Mouse (Mus musculus) small intestine, adult 2 months (tissue): ENCODE results near the gene Grwd1. TPM values are rescaled to one million over a fixed set of nuclear protein-coding genes. Genes with fewer than 3 reads are reported as not detected.

Experiments
- H3K27ac ChIP-seq: fragments of 200-500 bp; 2 replicates; pipeline ENCODE4 v1.5.1; 2012; ENCODE audit warnings: low read depth, low read length, control low read depth, inconsistent platforms; ENCODE audit not compliant: insufficient read depth
- H3K27me3 ChIP-seq: fragments of 200-500 bp; 2 replicates; pipeline ENCODE4 v1.6.1; 2012; ENCODE audit warnings: mild to moderate bottlenecking, moderate library complexity, low read length, inconsistent platforms; ENCODE audit not compliant: control insufficient read depth, insufficient read depth
- H3K36me3 ChIP-seq: fragments of 200-500 bp; 2 replicates; pipeline ENCODE4 v1.6.1; 2012; ENCODE audit warnings: mild to moderate bottlenecking, low read length, control low read depth, inconsistent platforms; ENCODE audit not compliant: control insufficient read depth, insufficient read depth
- H3K4me1 ChIP-seq: fragments of 200-500 bp; 2 replicates; pipeline ENCODE4 v1.6.1; 2012; ENCODE audit warnings: low read length, inconsistent platforms, mixed read lengths; ENCODE audit not compliant: control insufficient read depth, insufficient read depth, insufficient read length
- H3K4me3 ChIP-seq: fragments of 200-500 bp; 2 replicates; pipeline ENCODE4 v1.5.1; 2012; ENCODE audit warnings: low read depth, mild to moderate bottlenecking, control low read depth, inconsistent platforms, low read length, moderate library complexity
- CTCF ChIP-seq: fragments of 200-500 bp; IDR thresholded peaks from 2 replicates; pipeline ENCODE4 v1.5.1; 2012; ENCODE audit warnings: low read depth, mild to moderate bottlenecking, control low read depth, inconsistent platforms, low read length, moderate library complexity, mixed read lengths; ENCODE audit not compliant: insufficient replicate concordance, insufficient read length; ENCODE audit errors: extremely low read depth
- POLR2A ChIP-seq: fragments of 200-500 bp; IDR thresholded peaks from 2 replicates; pipeline ENCODE4 v1.6.1; 2012; ENCODE audit warnings: low read depth, mild to moderate bottlenecking, control low read depth, inconsistent platforms, low read length, moderate library complexity
- WGBS: fragments of 180-500 bp; shearing (Covaris S2); methylation state at CpG from one replicate; pipeline ENCODE4 v1.1.7; 2018; 5-methylcytosine and 5-hydroxymethylcytosine counted together
- polyA plus RNA-seq: library from polyadenylated mRNA; depleted of rRNA; stranded (reverse); fragments of >200 nt; gene quantifications from 2 replicates; pipeline ENCODE4 v1.2.3, GENCODE M21; 2012

The Grwd1 gene
- polyA plus RNA-seq, 1 experiment = 10.1 TPM

DNA sequence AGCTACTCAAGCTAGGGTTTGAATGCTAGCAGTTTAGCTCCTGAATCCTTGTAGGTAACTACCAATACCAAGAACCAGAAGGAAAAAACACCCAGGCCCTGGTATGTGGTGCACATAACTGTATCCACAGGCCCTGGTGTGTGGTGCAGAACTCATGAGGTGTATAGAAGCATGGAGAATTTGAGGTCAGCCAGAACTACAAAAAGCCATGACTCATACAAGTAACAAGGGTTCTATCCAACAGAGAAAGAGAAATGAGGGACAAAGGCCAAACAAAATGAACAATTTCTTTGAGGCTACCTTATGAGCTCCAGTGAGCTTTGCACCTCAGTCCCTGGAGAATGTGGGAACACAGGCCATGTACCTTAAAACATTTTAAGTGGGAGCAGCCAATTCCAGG lies 9.8 kb downstream of the Grwd1 start:
- Histone ChIP-seq H3K4me3 (no peak overlapping the region), H3K27me3 (no peaks in the 10 kb centered on the region), H3K4me1 (no peaks in the 10 kb centered on the region), H3K36me3 (peaks cover 13% of the 10 kb centered on the region; the same call in 1 of the 2 replicates), H3K27ac (no peak overlapping the region)
- TF ChIP-seq CTCF (no peak), POLR2A (no peak)

- Histone ChIP-seq H3K27me3 (no peaks in the 10 kb centered on the region), H3K4me1 (no peaks in the 10 kb centered on the region; the same call in 1 of the 2 replicates), H3K36me3 (peaks cover 4% of the 10 kb centered on the region; the same call in 1 of the 2 replicates), H3K4me3 (no peak overlapping the region), H3K27ac (no peak overlapping the region)
- TF ChIP-seq POLR2A = no peak
- TF ChIP-seq CTCF = no peak
- WGBS = 30% methylated on average over 25 of the region's 25 CpGs
Measured at GRCm38 (mm10) chr7:45819843-45820242, 10.9 kb downstream of the Grwd1 start.

DNA sequence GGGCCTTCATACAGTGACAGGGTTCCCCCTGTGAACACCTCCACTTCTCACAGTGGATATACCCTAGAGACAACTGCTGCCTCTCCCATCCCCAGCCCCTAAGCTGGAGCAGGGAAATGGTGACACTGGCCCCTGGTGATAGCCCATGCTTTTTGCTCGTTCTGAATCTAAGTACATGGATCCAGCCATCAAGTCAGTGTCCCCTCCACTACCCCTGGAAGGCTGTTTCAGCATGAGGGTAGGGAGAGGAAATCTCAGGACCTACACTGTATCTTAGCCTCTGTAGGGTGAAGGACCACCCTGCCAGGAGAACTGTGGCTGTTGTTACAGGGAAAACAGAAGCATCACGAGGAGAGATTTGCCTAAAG lies 14.8 kb downstream of the Grwd1 start:
- peaks cover 17% of the 10 kb centered on the region for H3K36me3 ChIP-seq
- no peaks in the 10 kb centered on the region for H3K27me3 ChIP-seq
- WGBS = 63% methylated on average over 2 of the region's 2 CpGs
- no peak for TF ChIP-seq CTCF
- no peak for TF ChIP-seq POLR2A
- H3K27ac ChIP-seq = no peak overlapping the region
- peaks cover 2% of the 10 kb centered on the region for H3K4me1 ChIP-seq
- no peak overlapping the region for H3K4me3 ChIP-seq

DNA sequence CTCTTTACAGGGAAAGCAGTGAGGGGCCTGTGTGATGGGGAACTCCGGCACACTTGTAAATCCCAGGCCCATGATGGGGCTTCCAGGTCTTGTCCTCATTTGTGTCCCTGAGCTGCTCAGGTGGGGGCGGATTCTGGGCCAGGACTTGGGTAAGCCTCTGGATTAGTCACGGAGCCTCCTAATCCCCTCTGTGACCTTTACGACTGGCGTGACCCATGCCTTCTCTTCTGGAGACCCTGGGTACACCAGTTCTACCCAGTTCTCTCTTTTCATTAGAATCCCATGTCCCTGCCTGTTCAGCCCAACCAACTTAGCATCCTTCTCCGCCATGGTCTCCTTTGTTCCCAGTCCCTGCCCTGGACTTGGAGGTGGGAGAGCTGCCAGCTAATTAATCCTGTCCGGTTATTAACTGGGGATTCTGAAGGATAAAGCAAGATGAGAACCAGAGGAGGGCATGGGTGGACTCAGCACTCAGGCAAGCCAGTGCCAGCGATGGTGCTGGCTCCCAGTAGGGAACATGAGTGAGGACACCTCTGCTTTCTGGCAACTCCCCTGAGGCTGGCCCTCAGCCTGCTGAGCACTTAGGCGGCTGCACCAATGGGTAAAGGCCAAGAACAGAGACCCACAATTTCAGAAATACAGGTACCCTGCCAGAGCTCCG lies 15.3 kb downstream of the Grwd1 start:
- H3K36me3 ChIP-seq = peaks cover 22% of the 10 kb centered on the region
- H3K27ac ChIP-seq = no peak overlapping the region
- peaks cover 2% of the 10 kb centered on the region for H3K4me1 ChIP-seq
- H3K4me3 ChIP-seq = no peak overlapping the region
- 78% methylated on average over 10 of the region's 10 CpGs for WGBS
- TF ChIP-seq CTCF (no peak), POLR2A (no peak)
- H3K27me3 ChIP-seq = no peaks in the 10 kb centered on the region

DNA sequence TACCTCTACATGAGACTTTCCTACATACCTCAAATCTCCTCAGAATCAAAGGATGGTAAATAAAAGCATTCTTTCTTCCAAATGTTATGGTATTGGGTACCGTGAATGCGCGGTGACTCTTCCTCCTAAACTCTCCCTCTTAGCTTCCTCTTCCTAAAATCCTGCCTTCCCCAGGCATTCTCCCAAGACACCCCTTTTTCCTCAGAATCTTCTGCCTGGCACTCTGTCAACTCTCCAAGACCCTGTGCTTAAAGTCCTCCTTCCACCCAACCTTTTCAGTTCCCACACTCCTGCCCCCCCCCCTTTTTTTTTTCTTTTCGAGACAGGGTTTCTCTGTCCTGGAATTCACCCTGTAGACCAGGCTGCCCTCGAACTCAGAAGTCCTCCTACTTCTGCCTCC lies 15.9 kb downstream of the Grwd1 start:
- TF ChIP-seq CTCF (no peak), POLR2A (no peak)
- no peaks in the 10 kb centered on the region for H3K27me3 ChIP-seq
- no peak overlapping the region for H3K27ac ChIP-seq
- H3K4me1 ChIP-seq = peaks cover 2% of the 10 kb centered on the region
- WGBS = 3% methylated on average over 5 of the region's 5 CpGs
- H3K36me3 ChIP-seq = peaks cover 28% of the 10 kb centered on the region
- no peak overlapping the region for H3K4me3 ChIP-seq

DNA sequence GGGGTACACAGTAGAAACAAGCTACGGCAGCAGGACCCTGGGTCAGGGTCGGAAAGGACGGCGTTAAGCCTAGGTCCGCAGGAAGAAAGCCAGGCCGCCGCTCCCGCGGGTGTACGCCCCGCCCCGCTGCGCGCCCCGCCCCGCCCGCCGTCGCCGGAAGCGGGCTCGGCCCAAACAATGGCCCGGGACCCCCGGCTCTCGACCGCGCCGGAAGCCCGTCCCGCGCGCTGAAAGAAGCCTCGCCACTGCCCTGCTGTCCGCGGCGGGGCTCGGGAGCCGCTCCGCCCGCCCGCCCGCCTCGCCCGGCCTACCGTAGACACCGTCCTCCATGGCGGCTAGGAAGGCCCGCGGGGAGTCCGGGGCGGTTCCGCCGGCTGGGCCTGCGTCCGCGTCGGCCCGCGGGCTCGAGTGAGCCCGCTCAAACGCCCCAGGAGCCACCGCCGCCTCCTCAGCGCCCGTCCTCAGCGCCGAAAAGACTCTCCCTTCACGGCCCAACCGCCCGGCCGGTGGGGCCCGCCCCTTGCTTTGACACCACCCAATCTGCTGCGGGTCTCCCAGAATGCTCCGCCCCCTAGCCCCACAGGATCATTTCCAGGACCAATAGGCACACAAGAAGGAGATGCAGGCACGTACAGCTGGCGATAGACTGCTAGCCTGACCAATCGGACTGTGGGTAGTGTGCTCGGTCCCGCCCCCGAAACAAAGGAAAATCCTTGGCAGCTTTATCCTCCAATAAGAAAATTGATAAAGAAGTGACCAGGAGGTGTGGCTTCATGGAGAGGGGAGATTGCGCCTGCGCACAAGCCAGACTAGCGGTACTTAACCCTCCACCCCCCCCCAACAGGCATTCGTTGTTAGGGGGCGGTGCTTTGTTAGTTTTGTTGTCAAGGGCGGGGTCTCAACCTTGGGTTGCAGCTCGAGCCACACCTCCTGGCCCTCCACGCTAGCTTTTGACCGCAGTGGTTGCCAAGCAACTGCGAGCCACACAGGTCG lies 16.7 kb downstream of the Grwd1 start, which contains the start of gene Cyth2:
Cyth2 (minus strand) TSS at position 795 of the 993 bp plus-strand sequence.
- H3K4me3 ChIP-seq = peak within 1 kb of the TSS; percentile 87
- no peaks in the 10 kb centered on the region for H3K27me3 ChIP-seq
- H3K36me3 ChIP-seq = peaks cover 36% of the 10 kb centered on the region
- under 1% methylated on average over 91 of the region's 92 CpGs for WGBS
- peak within 1 kb of the TSS; percentile 92 for H3K27ac ChIP-seq
- peaks cover 2% of the 10 kb centered on the region for H3K4me1 ChIP-seq
- TF ChIP-seq POLR2A (peak; percentile 80; the same call in 1 of the 2 replicates), CTCF (no peak)

DNA sequence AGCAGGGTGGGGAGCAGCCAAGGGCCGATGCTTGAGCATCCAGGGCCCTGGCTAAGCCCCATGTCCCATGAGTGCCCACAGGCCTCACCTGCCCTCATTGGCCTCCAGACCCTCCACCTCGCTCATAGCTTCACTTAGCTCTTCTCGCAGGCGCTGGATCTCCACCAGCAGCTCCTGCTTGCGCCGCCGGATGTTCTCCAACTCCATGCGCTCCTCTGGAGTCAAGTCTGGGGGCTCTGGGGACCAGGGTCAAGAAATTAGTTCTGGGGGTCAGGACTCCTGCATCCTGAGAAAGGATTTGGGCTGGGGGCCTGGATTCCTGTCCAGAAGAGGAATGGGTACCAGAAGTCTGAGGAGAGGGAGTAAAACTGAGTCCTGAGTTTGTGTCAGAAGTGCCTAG lies 17.8 kb downstream of the Grwd1 start:
- 92% methylated on average over 8 of the region's 8 CpGs for WGBS
- no peaks in the 10 kb centered on the region for H3K27me3 ChIP-seq
- peaks cover 2% of the 10 kb centered on the region for H3K4me1 ChIP-seq
- no peak overlapping the region for H3K4me3 ChIP-seq
- no peak overlapping the region for H3K27ac ChIP-seq
- H3K36me3 ChIP-seq = peaks cover 48% of the 10 kb centered on the region
- no peak for TF ChIP-seq CTCF
- TF ChIP-seq POLR2A = no peak
